Mouse (Mus musculus) monocyte, adult 5-6 weeks (primary cell): ENCODE data around the gene Ebp. TPM values are rescaled to one million over a fixed set of nuclear protein-coding genes. Genes with fewer than 3 reads are reported as not detected.

Experiments used
- ATAC-seq: fragments of 153-309, 156-312 bp; replicated peaks from 2 replicates; pipeline ENCODE4 v1.8.0; 2017; ENCODE audit warnings: mild to moderate bottlenecking; ENCODE audit not compliant: low TSS enrichment, insufficient number of reproducible peaks, severe bottlenecking, poor library complexity, low FRiP score
- total RNA-seq: library from RNA; stranded (forward); fragments of 200-1000, 200-491, 200-594 nt; gene quantifications from 3 replicates; pipeline ENCODE4 v1.2.3, GENCODE M21; 2017

Gene Ebp
- 88.6 to 117 TPM (median 97.4 TPM) in 3 replicates for total RNA-seq

DNA sequence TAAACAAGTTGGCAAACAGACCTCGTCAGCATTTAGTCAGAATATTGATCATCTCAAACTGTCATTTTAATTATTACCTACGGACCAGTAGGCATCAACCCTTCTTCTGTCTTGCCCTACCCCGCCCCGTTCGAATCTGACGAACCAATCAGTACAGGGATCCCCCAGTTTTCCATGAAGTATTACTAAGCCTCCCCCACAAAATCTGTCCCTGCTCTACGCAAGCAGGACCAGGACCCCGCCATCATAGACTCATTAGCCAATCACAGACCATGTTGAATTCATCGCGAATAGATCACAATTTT is at the start of gene Ebp:
Gene Ebp (minus strand): TSS at position 94 of the 305 bp plus-strand sequence.
- ATAC-seq = no peak

DNA sequence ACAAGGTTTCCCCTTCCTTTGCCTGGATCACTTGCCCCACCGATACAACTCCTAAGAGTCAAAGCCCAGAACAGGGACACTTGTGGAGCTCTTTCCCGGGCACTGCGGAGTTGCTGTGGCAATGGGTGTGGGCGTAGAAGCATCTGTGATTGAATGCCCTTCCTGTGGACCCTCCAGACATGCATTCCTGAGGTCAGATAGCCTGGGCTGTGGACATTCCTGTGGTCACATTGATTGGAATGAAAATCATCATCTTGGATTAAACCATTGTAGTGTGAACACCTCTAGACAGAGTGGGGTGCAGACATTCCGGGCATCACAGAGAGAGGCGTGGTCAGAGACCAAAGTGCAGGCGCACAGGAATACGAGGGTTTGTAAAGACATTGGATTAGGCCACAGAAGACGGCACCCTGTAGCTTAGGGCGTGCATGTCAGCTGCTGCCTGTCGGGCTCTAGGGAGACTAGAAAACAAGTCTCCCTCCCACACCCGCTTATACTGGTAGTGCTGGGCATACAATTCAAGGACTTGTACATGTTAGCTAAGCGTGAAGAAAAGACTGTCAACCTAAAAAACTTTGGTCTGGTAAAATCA is 45.6 kb upstream of the Ebp start:
- ATAC-seq = no peak

DNA sequence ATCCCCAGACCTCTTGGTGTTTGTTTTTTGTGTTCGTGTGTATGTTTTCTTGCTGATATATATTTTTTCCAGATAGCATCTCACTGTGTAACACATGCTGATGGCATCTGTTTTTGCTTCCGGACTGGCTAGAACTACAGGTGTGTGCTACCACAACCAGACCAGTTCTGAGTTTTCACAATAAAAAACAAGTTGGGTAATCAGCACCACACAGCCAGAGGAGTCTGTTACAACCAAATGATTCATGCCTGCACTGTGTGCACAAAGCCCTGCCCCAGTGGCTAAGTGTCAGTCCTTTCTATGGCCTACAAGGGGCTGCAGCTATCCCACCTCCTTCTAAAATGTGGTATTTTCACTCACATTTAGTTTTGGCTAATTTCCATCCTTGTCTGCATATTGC is 43.4 kb upstream of the Ebp start:
- no peak for ATAC-seq

DNA sequence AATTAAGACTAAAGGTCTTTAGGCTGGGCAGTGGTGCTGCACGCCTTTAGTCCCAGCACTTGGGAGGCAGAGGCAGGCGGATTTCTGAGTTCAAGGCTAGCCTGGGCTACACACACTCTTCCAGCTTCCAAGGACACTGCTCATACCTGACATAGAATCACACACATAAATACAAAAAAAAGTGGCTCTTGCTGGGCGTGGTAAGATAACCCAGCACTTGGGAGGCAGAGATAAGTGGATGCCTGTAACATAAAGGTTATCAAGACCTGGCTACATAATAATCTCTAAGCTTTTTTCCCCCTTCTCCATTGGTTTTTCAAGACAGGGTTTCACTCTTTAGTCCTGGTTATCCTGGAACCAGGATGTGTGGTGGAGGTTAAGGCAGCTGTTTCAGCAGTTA is 40.3 kb upstream of the Ebp start:
- no peak for ATAC-seq

DNA sequence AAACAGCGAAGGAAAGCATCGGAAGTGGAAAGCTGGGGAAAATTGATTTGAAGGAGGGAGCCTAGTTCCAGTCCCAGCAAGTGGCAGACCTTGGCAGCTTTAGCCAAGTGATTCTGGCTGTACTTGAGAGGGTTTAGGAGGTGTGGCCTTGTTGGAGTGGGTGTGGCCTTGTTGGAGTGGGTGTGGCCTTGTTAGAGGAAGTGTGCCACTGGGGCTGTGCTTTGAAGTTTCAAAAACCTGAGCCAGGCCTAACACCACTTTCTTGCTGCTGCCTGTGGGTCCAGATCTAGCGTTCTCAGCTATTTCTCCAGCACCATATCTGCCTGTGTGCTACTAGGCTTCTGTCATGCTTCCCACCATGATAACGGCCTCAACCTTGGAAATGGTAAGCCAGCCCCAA is 37.0 kb upstream of the Ebp start:
- no peak for ATAC-seq

DNA sequence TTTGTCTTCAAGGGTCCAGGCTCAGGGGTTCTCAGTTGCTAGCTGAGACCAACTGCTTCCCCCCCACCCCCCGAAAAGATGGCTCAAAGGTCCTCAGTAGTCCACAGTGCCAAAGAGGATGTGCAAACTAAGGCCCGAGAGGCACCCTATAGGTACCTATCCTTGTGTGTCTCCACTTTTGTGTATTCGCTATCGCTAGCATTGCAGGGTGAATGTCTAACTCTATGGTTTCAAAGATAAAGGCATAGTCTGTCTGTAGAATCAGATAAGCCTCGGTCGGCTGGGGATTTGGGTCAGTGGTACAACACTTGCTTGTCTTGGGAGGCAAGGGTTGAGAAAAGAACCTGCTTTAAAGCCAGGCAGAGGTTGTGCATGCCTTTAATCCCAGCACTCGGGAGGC is 30.2 kb upstream of the Ebp start:
- ATAC-seq = no peak

- no peak for ATAC-seq
Observed at GRCm38 (mm10) chrX:8222678-8223421, 29.5 kb upstream of the Ebp start.

DNA sequence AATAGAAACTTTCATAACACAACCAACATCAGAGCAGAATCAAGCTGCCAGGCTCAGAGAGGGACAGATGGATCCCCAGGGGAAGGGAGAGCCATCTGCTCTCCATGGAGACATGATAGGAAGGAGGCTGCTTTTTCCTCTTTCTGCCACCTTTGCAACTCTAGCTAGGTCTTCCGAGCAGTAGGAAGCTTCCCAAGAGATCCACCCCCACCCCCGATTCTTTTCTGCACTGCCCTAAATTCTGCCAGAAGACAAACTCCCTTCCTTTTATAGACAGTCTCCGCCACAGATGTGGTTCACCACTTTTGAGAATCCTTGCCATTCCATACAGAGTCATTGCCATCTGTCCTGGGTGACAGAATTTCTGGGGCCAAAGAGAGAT is 29.0 kb upstream of the Ebp start:
- no peak for ATAC-seq

DNA sequence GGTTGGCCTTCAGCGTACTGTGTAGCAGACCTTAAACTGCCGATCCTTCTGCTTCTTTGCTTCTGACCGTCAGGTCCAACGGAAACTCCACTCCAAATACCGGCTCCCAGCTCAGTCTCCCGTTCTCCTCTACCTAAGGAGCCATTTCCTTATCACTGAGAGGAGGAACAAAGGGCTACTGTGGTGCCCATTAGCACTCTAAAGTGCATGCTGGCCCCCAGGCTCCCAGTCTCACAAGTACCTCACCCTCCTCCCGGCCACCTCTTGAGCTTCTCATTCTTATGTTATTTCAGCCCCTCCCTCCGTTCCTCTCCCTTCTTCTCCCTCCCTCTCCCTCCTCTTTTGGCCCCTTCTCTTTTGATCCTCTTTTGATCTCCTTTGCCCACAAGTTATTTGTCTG is 26.3 kb upstream of the Ebp start:
- ATAC-seq = no peak

- ATAC-seq = no peak
Observed at GRCm38 (mm10) chrX:8218114-8218513, 24.8 kb upstream of the Ebp start.

GRCm38 (mm10) chrX:8217383-8217782 is 24.1 kb upstream of the Ebp start:
- ATAC-seq = no peak

- ATAC-seq = no peak
Observed at GRCm38 (mm10) chrX:8211490-8212207, 18.3 kb upstream of the Ebp start.

DNA sequence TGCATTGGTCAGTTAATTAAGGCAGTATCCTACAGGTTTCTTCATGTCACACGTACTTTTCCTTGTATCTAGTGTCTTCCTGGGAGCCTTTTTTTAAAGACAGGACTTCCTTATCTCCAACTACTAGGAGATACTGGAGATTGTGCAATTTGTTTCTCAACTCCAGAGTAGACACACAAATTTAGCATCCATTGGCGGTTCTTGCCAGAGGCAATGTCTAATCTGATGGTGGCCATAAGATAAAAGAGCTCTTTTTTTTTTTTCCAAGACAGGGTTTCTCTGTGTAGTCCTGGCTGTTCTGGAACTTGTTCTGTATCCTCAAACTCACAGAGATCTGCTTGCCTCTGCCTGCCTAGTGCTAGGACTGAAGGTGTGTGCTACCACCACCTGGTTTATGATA is 16.4 kb upstream of the Ebp start:
- no peak for ATAC-seq

- no peak for ATAC-seq
Observed at GRCm38 (mm10) chrX:8207224-8207623, 13.9 kb upstream of the Ebp start.

- no peak for ATAC-seq
Observed at GRCm38 (mm10) chrX:8206694-8207197, 13.4 kb upstream of the Ebp start.

GRCm38 (mm10) chrX:8206015-8206693 is 12.8 kb upstream of the Ebp start, which contains the start of gene Porcn:
Gene Porcn (minus strand): TSS chrX:8206525.
- ATAC-seq = no peak

DNA sequence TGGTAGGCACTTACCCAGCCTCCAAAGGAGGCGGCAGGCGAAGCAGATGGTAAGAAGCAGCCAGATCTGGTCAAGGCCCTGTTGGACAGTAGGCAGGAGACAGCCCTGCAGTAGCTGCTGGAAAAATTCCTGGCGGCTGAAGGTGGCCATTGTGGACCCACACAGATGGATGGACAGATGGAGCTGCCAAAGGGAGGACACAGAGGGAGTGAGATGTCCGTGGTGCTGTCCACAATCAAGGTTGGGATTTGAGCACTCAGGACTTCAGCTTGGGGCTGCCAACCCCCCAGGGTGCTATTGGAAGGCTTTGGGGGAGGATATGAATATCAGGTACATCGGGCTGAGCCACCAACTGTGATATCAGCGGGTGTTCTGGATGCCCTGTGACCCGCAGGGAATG is 12.2 kb upstream of the Ebp start:
- no peak for ATAC-seq

- ATAC-seq = no peak
Observed at GRCm38 (mm10) chrX:8205088-8205487, 11.8 kb upstream of the Ebp start.

- ATAC-seq = no peak
Observed at GRCm38 (mm10) chrX:8204076-8204475, 10.8 kb upstream of the Ebp start.
